Mouse (Mus musculus): ENCODE results near the gene Rad21l. TPM values are rescaled to one million over a fixed set of nuclear protein-coding genes. Genes with fewer than 3 reads are reported as not detected.

Gene Rad21l
- polyA plus RNA-seq, 1 experiment: not detected

DNA sequence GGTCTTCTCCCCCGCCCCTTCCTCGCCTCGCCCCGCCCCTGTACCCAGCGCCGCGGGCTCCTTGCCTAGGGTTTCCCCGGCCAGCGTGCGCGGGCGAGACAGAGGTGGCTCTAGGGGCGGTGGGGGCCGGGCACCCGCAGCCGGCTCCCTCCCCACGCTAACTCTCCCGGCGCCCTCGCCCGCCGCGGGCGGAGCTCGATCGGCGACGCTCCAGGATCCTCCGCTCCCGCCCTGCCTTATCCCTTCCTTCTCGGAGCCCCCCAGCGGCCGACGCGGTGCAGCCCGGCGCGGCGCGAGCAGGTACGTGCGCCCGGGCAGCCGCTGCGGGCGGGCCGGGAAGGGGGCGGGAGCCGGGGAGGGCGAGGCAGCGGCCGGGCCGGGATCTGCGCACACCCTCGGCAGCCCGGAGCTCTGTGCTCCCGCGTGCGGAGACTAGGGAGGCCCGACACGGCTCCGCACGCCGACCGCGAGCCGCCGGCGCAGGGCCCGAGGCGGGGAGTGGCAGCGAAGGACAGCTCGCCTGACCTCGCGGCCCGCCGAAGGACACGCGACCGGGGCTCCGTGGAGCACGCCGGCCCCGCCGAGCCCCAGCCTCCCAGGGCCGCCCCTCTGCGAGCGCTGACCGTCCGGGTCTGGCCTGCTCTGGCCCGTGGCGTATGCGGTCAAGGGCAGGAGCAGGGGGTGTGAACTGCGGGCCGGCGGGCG is 34.0 kb upstream of the Rad21l start:
- Histone ChIP-seq H3K27me3 (ENCODE audit: control insufficient read depth, insufficient read depth, insufficient read length) (peaks cover 68% of the 10 kb centered on the region), H3K4me3 (ENCODE audit: insufficient read depth, poor library complexity, severe bottlenecking) (no peak overlapping the region)
- TF ChIP-seq CEBPB (IDR thresholded peaks at IDR 0.05; ENCODE audit: low read depth): no peak
- no peak for TF ChIP-seq FOSL1 (IDR thresholded peaks at IDR 0.05; ENCODE audit: insufficient read depth, low read length, poor library complexity, severe bottlenecking)
- no peak for TF ChIP-seq MYOG (IDR thresholded peaks at IDR 0.05; ENCODE audit: control insufficient read depth, extremely low read depth, insufficient read length)
- TF ChIP-seq USF1 (IDR thresholded peaks at IDR 0.05; ENCODE audit: low read depth): no peak
- TF ChIP-seq CTCF (IDR thresholded peaks at IDR 0.05; ENCODE audit: control insufficient read depth, insufficient read depth, insufficient read length): no peak
- TF ChIP-seq MYOD1 (IDR thresholded peaks at IDR 0.05; ENCODE audit: control insufficient read depth, insufficient read length, low read depth): no peak
- TF ChIP-seq MAX (IDR thresholded peaks at IDR 0.05): no peak

DNA sequence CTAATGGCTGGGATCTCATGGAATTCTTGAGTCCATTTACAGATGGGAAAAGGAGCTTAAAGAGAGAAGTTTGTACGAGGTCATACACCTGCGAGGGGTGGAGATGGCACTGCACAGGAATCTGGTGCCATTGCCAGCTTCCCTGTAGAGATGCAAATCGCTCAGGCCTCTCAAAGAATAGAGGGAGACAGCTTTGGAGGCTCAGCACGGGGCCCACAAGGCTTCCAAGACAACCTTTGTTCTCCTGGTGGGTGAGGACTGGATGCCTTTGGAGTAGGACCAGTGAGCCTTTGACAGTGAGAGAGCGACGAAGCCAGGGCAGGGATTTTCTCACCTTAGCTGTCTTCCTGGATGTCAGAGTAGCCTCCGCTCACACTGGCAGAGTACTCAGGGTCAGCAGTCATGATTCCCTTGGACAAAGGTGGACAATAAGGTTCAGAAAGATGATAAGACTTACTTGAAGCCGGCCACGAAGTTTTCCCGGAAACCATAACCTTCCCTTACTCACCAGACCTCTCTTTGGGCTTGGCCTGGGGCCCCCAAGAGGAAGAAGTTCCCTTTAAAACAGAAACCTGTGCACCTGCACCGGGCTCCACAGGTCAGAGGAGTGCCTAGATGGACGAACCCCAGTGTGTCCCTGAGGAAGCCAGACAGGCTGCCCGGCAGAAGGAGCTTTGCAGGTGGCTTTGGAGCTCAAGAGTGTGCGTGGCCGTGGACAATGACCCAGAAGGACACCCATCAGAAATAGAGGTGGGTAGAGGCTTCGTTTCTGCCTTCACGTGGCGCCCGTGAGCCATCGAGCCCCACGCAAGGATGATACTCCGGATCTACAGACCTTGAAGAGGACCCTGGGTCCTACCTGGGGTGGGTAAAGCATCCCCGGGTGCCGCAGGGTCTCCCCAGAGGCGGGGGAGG is 33.2 kb upstream of the Rad21l start, which contains the start of gene Tmem74b:
Gene Tmem74b (plus strand): TSS at position 778 of the 915 bp plus-strand sequence.
- H3K4me3 ChIP-seq (ENCODE audit: insufficient read depth, poor library complexity, severe bottlenecking): no peak within 1 kb of the TSS
- no peaks in the 10 kb centered on the region for H3K79me2 ChIP-seq (ENCODE audit: control insufficient read depth, insufficient read depth)
- TF ChIP-seq CEBPB (IDR thresholded peaks at IDR 0.05; ENCODE audit: low read depth): no peak
- no peak for TF ChIP-seq MAX (IDR thresholded peaks at IDR 0.05)
- TF ChIP-seq CTCF (IDR thresholded peaks at IDR 0.05; ENCODE audit: control insufficient read depth, insufficient read depth, insufficient read length): no peak
- no peak for TF ChIP-seq MYOD1 (IDR thresholded peaks at IDR 0.05; ENCODE audit: control insufficient read depth, insufficient read length, low read depth)
- TF ChIP-seq FOSL1 (IDR thresholded peaks at IDR 0.05; ENCODE audit: insufficient read depth, low read length, poor library complexity, severe bottlenecking): no peak
- no peak for TF ChIP-seq MYOG (IDR thresholded peaks at IDR 0.05; ENCODE audit: control insufficient read depth, extremely low read depth, insufficient read length)
- TF ChIP-seq USF1 (IDR thresholded peaks at IDR 0.05; ENCODE audit: low read depth): no peak
- peaks cover 62% of the 10 kb centered on the region for H3K27me3 ChIP-seq (ENCODE audit: control insufficient read depth, insufficient read depth, insufficient read length)
- no peaks in the 10 kb centered on the region for H3K36me3 ChIP-seq (ENCODE audit: control insufficient read depth, insufficient read depth)
- no peaks in the 10 kb centered on the region for H3K79me3 ChIP-seq (ENCODE audit: low read depth)
- peak within 1 kb of the TSS; percentile 54 for H3ac ChIP-seq (ENCODE audit: control insufficient read depth, insufficient read length, low read depth)

More for the DNA sequence above, 34.0 kb upstream of the Rad21l start:
- Histone ChIP-seq H3K79me2 (ENCODE audit: control insufficient read depth, insufficient read depth) (no peaks in the 10 kb centered on the region), H3K79me3 (ENCODE audit: low read depth) (no peaks in the 10 kb centered on the region), H3K36me3 (ENCODE audit: control insufficient read depth, insufficient read depth) (no peaks in the 10 kb centered on the region), H3ac (ENCODE audit: control insufficient read depth, insufficient read length, low read depth) (peak overlapping the region; percentile 54)

DNA sequence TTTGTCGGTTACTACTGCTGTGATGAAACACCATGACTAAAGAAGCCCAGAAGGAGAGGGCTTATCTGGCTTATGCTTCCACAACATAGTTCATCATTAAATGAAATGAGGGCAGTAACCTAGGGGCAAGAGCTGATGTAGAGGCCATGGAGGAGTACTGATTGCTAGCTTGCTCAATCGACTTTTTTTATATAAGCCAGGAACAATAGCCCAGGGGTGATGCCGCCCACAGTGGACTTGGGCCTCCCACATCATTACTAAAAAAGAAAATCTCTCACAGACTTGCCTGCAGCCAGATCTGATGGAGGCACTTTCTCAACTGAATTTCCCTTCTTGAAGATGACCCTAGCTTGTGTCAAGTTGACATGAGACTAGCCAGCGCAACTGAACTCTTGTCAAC is 14.6 kb upstream of the Rad21l start:
- Histone ChIP-seq H3ac (ENCODE audit: control insufficient read depth, insufficient read length, low read depth) (no peak overlapping the region), H3K27me3 (ENCODE audit: control insufficient read depth, insufficient read depth, insufficient read length) (peaks cover 25% of the 10 kb centered on the region), H3K79me2 (ENCODE audit: control insufficient read depth, insufficient read depth) (no peaks in the 10 kb centered on the region), H3K36me3 (ENCODE audit: control insufficient read depth, insufficient read depth) (no peaks in the 10 kb centered on the region), H3K79me3 (ENCODE audit: low read depth) (no peaks in the 10 kb centered on the region), H3K4me3 (ENCODE audit: insufficient read depth, poor library complexity, severe bottlenecking) (no peak overlapping the region)
- TF ChIP-seq USF1 (IDR thresholded peaks at IDR 0.05; ENCODE audit: low read depth) (no peak), MYOG (IDR thresholded peaks at IDR 0.05; ENCODE audit: control insufficient read depth, extremely low read depth, insufficient read length) (no peak), CEBPB (IDR thresholded peaks at IDR 0.05; ENCODE audit: low read depth) (no peak), CTCF (IDR thresholded peaks at IDR 0.05; ENCODE audit: control insufficient read depth, insufficient read depth, insufficient read length) (no peak), FOSL1 (IDR thresholded peaks at IDR 0.05; ENCODE audit: insufficient read depth, low read length, poor library complexity, severe bottlenecking) (no peak), MYOD1 (IDR thresholded peaks at IDR 0.05; ENCODE audit: control insufficient read depth, insufficient read length, low read depth) (no peak), MAX (IDR thresholded peaks at IDR 0.05) (no peak)

DNA sequence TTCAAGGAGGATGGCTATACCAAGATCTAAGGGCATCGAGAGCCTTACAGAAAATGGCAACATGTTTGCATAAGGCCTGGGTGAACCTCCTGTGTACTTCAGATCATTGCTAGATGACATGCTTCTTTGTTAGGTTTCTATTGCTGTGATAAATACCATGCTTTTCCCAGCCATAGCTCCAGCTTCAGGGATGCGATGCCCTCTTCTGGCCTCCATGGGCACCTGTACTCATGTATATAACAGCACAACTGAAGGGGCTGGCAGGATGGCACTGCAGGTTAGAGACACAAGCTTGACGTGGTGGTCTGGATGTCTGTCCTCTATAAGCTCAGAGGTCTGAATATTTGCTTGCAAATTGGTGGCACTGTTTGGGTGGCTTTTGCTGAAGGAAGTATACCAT is 14.0 kb upstream of the Rad21l start:
- H3K36me3 ChIP-seq (ENCODE audit: control insufficient read depth, insufficient read depth): no peaks in the 10 kb centered on the region

DNA sequence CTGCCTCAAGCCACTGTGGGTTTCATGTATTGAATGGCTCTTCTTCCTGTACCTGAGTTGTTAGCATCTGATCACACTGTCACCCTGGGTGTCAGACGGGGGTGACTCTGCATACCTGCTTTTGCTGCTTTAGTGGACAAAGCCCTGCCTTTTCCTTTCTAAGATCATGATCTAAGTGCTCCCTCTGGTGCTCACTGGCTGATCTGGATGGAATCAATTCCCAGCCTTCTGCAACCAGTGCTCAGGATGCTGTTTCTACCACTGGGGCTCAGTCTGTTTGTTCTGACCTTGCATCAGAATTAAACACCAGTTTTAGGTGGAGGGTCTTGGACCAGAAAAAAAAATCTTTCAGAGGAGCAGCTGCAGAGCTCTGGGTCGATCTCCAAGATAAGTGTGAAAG is 7.9 kb upstream of the Rad21l start:
- H3K27me3 ChIP-seq (ENCODE audit: control insufficient read depth, insufficient read depth, insufficient read length): peaks cover 10% of the 10 kb centered on the region
- H3ac ChIP-seq (ENCODE audit: control insufficient read depth, insufficient read length, low read depth): no peak overlapping the region
- no peaks in the 10 kb centered on the region for H3K79me2 ChIP-seq (ENCODE audit: control insufficient read depth, insufficient read depth)
- no peak overlapping the region for H3K4me3 ChIP-seq (ENCODE audit: insufficient read depth, poor library complexity, severe bottlenecking)
- no peak for TF ChIP-seq FOSL1 (IDR thresholded peaks at IDR 0.05; ENCODE audit: insufficient read depth, low read length, poor library complexity, severe bottlenecking)
- no peak for TF ChIP-seq MYOG (IDR thresholded peaks at IDR 0.05; ENCODE audit: control insufficient read depth, extremely low read depth, insufficient read length)
- no peak for TF ChIP-seq MYOD1 (IDR thresholded peaks at IDR 0.05; ENCODE audit: control insufficient read depth, insufficient read length, low read depth)
- TF ChIP-seq CEBPB (IDR thresholded peaks at IDR 0.05; ENCODE audit: low read depth): no peak
- no peak for TF ChIP-seq USF1 (IDR thresholded peaks at IDR 0.05; ENCODE audit: low read depth)
- TF ChIP-seq CTCF (IDR thresholded peaks at IDR 0.05; ENCODE audit: control insufficient read depth, insufficient read depth, insufficient read length): no peak
- TF ChIP-seq MAX (IDR thresholded peaks at IDR 0.05): no peak
- no peaks in the 10 kb centered on the region for H3K36me3 ChIP-seq (ENCODE audit: control insufficient read depth, insufficient read depth)
- H3K79me3 ChIP-seq (ENCODE audit: low read depth): no peaks in the 10 kb centered on the region

More for the DNA sequence above, 14.0 kb upstream of the Rad21l start:
- Histone ChIP-seq H3K79me2 (ENCODE audit: control insufficient read depth, insufficient read depth) (no peaks in the 10 kb centered on the region), H3K4me3 (ENCODE audit: insufficient read depth, poor library complexity, severe bottlenecking) (no peak overlapping the region), H3ac (ENCODE audit: control insufficient read depth, insufficient read length, low read depth) (no peak overlapping the region), H3K79me3 (ENCODE audit: low read depth) (no peaks in the 10 kb centered on the region), H3K27me3 (ENCODE audit: control insufficient read depth, insufficient read depth, insufficient read length) (peaks cover 23% of the 10 kb centered on the region)
- no peak for TF ChIP-seq MAX (IDR thresholded peaks at IDR 0.05)
- no peak for TF ChIP-seq USF1 (IDR thresholded peaks at IDR 0.05; ENCODE audit: low read depth)
- peak; percentile 17 for TF ChIP-seq CTCF (IDR thresholded peaks at IDR 0.05; ENCODE audit: control insufficient read depth, insufficient read depth, insufficient read length)
- TF ChIP-seq CEBPB (IDR thresholded peaks at IDR 0.05; ENCODE audit: low read depth): no peak
- no peak for TF ChIP-seq FOSL1 (IDR thresholded peaks at IDR 0.05; ENCODE audit: insufficient read depth, low read length, poor library complexity, severe bottlenecking)

Measured in C2C12 (cell line).